Mouse (Mus musculus) liver, adult (tissue): ENCODE data around the gene Map3k15.

ENCODE experiments used
- GATA4 ChIP-seq: IDR thresholded peaks from 2 replicates; pipeline ENCODE4 v1.6.1; 2014; ENCODE audit warnings: mild to moderate bottlenecking, low read length; ENCODE audit not compliant: insufficient replicate concordance

Map3k15 gene

DNA sequence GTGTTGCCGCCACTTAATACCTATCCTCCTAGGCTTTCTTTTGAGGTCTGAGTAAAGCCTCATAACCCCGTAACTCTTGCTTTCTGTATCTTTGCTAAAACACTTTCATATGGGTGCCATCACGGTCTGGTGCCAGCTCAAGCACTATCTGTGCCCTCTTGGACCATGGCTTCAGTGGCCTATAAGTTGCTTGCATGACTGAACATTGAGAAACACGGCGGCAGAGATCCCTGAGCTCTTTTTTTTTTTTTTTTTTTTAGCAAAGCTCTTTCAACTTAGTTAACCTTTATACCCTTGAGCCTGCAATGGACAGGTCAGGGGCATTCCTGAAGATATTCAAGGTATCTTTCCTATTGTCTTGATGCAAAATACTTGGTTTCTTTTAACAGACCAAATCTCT lies 66.4 kb downstream of the Map3k15 start:
- no peak for TF ChIP-seq GATA4

DNA sequence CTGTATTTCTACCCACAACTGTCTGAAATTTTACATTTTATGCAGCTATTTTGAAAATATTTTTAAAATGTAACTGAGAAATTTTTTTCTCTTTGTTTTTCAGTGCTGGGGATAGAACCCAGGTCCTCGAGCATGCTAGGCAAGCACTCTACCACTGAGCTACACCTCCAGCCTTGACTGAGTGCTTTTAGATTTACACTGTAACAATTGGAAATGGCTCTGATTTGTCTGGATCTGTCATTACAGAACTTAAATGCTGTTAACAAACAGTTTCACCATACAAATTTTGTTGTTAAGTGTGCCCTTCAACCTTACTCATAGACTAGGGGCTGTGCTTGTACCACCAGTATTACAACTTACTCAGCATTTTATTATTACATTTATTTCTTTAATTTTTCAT lies 103.7 kb downstream of the Map3k15 start:
- no peak for TF ChIP-seq GATA4

GRCm38 (mm10) chrX:160107817-160108216 lies 119.6 kb downstream of the Map3k15 start:
- no peak for TF ChIP-seq GATA4

DNA sequence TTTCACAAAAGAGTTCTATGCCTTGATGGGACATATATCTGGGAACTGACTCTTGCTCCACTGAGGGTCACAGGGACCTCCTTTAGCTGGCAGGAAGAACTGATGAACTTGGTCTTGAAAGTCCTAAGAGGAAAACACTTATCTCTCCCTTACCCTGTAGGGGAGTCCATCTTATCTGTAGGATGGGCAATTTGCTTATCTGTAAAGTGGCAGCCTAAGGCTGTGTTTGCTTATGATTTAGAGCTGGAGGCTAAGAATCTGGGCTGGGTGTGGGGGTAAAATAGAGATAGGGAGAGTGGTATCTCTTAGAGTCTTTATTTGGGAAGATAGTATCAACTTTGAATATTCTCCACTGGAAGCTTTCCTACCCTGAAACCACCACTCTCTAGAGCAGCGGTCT lies 125.5 kb downstream of the Map3k15 start:
- TF ChIP-seq GATA4 = no peak

DNA sequence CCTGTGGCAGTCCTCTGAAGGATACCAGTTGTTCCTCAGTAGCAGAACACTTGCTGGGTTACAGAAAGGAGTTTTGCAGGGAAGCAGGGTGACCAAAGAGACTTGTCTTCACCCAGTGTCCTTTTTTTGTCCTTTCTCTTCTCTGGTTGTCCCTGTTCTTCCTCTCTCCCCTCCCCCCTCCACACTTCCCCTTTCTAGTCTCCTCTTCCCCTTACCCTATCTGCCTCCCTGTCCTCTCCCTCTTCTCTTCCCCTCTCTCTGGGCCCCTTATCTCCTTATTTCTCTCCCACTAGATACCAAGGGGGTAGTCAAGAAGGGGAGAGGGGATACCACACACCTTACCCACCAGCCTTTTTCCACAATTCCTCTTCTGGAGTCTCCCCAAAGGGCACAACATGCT lies 127.8 kb downstream of the Map3k15 start:
- no peak for TF ChIP-seq GATA4

DNA sequence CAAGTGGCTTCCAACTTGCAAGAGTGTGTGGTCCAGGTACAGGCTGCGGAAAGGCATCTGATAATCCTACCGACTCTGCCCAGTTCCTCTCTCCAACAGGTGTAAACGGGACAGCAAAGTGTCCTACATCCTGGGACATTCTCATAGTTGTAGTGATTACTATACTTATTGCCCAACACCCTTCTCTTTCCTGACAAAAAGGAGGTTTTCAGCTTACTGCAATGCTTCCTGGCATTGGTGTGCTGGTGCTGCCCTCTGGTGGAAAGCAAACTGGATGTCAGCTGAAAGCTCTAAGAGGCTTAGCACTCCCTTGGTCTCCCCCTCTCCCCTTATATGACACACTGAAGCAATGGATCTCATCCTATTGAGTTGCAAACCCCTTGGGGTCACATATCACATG lies 128.4 kb downstream of the Map3k15 start:
- no peak for TF ChIP-seq GATA4

DNA sequence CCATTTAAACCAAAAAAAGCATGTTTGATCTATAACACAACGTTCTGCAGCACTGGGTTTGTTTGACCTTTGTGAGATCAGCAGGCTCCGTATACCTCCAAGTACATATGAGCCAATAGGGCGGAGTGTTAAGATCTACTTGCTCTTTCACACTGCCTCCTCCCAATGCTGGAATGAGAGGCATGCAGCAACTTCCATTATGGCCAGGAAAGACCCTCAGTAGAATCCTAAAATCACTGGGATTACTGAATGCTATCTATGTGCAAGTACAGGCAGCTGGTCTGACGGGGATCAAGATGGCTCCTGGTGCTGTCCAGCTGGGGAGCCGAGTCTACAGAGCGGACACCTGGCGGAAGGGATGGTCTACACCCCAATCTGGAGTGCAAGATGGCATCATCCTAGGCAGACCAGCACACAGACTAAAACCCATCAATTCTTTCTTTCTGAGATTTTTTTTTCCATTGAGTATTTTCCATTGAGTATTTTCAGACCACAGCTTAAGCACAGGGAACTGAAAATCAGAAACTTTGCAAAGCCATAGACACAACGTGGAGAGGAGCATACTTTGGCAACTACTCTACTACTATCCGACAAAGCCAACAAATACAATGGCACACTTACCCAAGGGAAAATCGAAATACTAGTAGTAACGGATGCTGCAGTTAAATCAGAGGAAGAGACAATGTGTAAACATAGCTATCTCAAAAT lies 146.1 kb downstream of the Map3k15 start:
- TF ChIP-seq GATA4 = no peak

DNA sequence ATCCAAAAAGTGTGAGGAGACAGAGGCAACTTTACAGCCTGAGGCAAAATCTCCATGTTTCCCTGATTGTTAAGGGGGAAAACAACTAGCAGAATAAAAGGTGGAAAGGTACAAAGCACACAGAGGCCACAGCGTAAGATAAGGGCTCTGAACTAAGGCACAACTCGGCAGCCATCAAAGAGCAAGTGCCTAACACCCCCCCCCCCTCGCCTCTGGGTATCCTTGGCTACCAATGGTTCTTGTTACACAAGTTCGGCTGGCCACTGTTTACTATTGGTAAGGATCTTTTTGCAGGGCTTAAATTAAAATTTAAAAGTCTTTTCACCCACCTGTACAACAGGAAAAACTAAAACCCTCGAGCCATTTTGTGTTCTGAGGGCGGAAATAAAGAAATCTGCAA lies 147.5 kb downstream of the Map3k15 start:
- TF ChIP-seq GATA4 = no peak

- TF ChIP-seq GATA4 = no peak
Observed at GRCm38 (mm10) chrX:160136153-160136552, 147.9 kb downstream of the Map3k15 start.

GRCm38 (mm10) chrX:160137177-160137860 lies 149.1 kb downstream of the Map3k15 start:
- TF ChIP-seq GATA4 = no peak

- no peak for TF ChIP-seq GATA4
Observed at GRCm38 (mm10) chrX:160137861-160138717, 149.9 kb downstream of the Map3k15 start, which contains the start of gene Pdha1. TSS of gene Pdha1 (minus strand) at chrX:160138413.

GRCm38 (mm10) chrX:160146806-160147205 lies 158.6 kb downstream of the Map3k15 start:
- TF ChIP-seq GATA4 = no peak

DNA sequence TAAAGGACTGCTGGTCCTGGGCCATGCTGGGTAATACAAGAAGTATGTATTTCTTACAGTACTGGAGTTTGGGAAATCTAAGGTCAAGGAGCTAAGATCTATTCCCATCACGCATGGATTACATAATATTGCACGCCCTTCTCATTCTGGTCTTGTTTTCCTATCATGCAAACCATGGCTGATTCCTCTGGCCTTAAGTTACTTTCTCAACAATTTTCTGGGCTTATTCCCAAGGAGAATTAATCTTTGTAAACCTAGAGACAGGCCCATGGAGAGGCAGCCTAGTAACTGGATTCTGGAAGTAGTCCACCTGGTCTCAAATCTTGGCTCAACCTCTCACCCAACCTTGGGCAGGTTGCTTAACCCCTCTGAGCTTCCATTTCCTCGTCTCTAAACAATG lies 159.2 kb downstream of the Map3k15 start:
- TF ChIP-seq GATA4 = no peak

GRCm38 (mm10) chrX:160148859-160149258 lies 160.6 kb downstream of the Map3k15 start:
- no peak for TF ChIP-seq GATA4

DNA sequence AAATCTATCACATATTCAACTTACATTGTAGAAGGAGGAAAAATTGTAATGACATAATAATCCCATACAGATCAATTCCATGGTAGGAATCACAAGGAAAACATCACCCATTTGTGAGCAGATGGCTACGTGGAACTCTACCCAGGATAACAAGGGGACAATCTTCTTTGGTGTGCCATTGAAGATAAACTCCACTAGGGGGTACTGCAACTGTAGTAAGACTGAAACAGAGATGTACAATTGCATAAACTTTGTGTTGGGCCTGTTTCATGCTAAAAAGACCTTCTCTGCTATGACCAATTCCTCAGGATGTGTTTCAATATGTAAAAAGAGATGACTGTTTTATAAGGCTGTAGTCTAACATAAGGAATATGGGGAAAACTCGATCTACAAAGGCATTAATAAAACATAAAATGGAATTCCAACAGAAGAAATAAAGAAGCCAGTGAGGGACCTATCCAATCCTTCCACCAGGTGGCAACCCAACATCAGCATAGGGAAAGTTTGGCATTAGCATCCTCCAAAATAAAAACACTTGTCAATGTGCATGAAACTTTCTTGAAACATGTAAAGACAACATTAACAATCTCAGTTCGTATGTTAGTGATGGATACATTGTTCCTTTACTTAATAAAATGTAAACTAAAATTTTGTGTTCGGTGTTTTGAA lies 165.0 kb downstream of the Map3k15 start:
- no peak for TF ChIP-seq GATA4
